Mouse (Mus musculus): Measurements from ENCODE around the gene Pln. TPM values are rescaled to one million over a fixed set of nuclear protein-coding genes. Genes with fewer than 3 reads are reported as not detected.

Pln gene
- polyA plus RNA-seq, 1 experiment from 2014 or later: 1,148 TPM

DNA sequence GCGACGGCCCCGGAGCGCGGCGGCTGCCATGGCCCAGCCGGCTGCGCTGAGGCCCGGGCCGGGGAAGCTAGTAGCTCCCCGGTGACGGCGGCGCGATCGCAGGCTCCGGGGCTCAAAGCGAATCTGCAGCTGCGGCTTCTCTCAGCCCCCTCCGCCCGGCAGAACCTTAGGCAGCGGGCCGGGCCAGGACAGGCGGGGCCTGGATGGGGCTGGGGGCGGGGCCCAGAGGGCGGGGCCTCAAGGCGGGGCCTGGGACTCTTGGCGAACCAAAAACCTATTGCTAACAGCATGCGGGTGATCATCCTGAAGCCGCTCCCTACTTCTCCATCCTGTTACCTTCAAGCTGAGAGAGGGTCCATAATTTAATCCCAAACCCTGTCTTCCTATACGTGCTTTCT lies 42.2 kb downstream of the Pln start, which contains the start of gene Cep85l:
Cep85l (minus strand) TSS at position 239 of the 398 bp plus-strand sequence.
- under 1% methylated on average over 30 of the region's 31 CpGs for WGBS

GRCm38 (mm10) chr10:53382696-53383365 lies 45.4 kb downstream of the Pln start:
- no peak overlapping the region for H3K4me3 ChIP-seq (ENCODE audit: control insufficient read depth in 1 of 2, insufficient read depth in 1 of 2, low read depth in 1 of 2, low read length in 2 of 2)
- WGBS: 73% methylated on average over 7 of the region's 7 CpGs
- no peaks in the 10 kb centered on the region for H3K9me3 ChIP-seq (ENCODE audit: control insufficient read depth, low read length)
- no peaks in the 10 kb centered on the region for H3K27me3 ChIP-seq (ENCODE audit: control insufficient read depth, insufficient read depth, low read length)
- ATAC-seq (ENCODE audit: insufficient number of reproducible peaks, insufficient read depth, low FRiP score, low read depth): no peak
- peaks cover 0 to 9% of the 10 kb centered on the region in 2 experiments; a peak in 2 of 4 replicates for H3K4me1 ChIP-seq (ENCODE audit: control insufficient read depth in 2 of 2, insufficient read depth in 2 of 2, low read length in 2 of 2)
- no peak overlapping the region for H3K9ac ChIP-seq (ENCODE audit: low read length)
- no peak overlapping the region for H3K4me2 ChIP-seq (ENCODE audit: low read length)
- no peak overlapping the region for H3K27ac ChIP-seq (replicated peaks in 1 of 2; ENCODE audit: control insufficient read depth in 1 of 2, insufficient read depth in 1 of 2, low read depth in 2 of 2, low read length in 2 of 2)
- H3K36me3 ChIP-seq (ENCODE audit: control insufficient read depth, insufficient read depth, low read length): no peaks in the 10 kb centered on the region

More for the DNA sequence above, 42.2 kb downstream of the Pln start, which contains the start of gene Cep85l:
- H3K4me1 ChIP-seq (ENCODE audit: control insufficient read depth in 2 of 2, insufficient read depth in 2 of 2, low read length in 2 of 2): peaks cover 0 to 23% of the 10 kb centered on the region in 2 experiments; a peak in 2 of 4 replicates
- H3K36me3 ChIP-seq (ENCODE audit: control insufficient read depth, insufficient read depth, low read length): 0 out of 2 replicates have a peak, but pooled peaks cover 2% of the 10 kb centered on the region
- peak; percentile 97 for ATAC-seq (ENCODE audit: insufficient number of reproducible peaks, insufficient read depth, low FRiP score, low read depth)
- no peaks in the 10 kb centered on the region for H3K27me3 ChIP-seq (ENCODE audit: control insufficient read depth, insufficient read depth, low read length)
- H3K9ac ChIP-seq (ENCODE audit: low read length): peak within 1 kb of the TSS; percentile 98
- peak within 1 kb of the TSS; percentile 93 to 98 for H3K4me3 ChIP-seq (ENCODE audit: control insufficient read depth in 1 of 2, insufficient read depth in 1 of 2, low read depth in 1 of 2, low read length in 2 of 2)
- no peaks in the 10 kb centered on the region for H3K9me3 ChIP-seq (ENCODE audit: control insufficient read depth, low read length)
- peak within 1 kb of the TSS; percentile 88 to 98 for H3K27ac ChIP-seq (replicated peaks in 1 of 2; ENCODE audit: control insufficient read depth in 1 of 2, insufficient read depth in 1 of 2, low read depth in 2 of 2, low read length in 2 of 2)
- peak within 1 kb of the TSS; percentile 83 for H3K4me2 ChIP-seq (ENCODE audit: low read length)

DNA sequence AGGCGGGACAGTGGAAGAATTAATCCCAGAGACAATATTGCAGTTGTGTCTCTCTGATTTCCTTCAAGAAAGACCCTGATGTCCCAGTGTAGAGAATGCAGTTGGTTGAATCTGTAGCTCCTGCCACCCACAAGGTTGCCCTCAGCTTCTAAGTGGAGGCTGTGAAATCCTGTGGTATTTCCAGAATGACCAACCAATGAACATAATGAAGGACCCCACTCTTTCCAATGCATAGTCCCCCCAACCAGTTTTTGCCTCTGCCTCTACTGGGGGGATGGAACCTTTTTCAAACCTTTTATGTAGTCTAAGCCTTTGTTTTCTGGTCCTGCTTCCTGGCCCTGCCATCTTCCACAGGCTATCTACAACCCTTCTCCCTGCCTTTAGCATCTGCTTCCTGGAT lies 47.4 kb downstream of the Pln start:
- no peaks in the 10 kb centered on the region for H3K36me3 ChIP-seq (ENCODE audit: control insufficient read depth, insufficient read depth, low read length)
- 96% methylated on average over 1 of the region's 1 CpGs for WGBS
- no peak for ATAC-seq (ENCODE audit: insufficient number of reproducible peaks, insufficient read depth, low FRiP score, low read depth)
- no peak overlapping the region for H3K4me3 ChIP-seq (ENCODE audit: control insufficient read depth in 1 of 2, insufficient read depth in 1 of 2, low read depth in 1 of 2, low read length in 2 of 2)
- H3K9ac ChIP-seq (ENCODE audit: low read length): no peak overlapping the region
- H3K4me1 ChIP-seq (ENCODE audit: control insufficient read depth in 2 of 2, insufficient read depth in 2 of 2, low read length in 2 of 2): peaks cover 3 to 4% of the 10 kb centered on the region in 2 experiments; a peak in 3 of 4 replicates
- no peak overlapping the region for H3K27ac ChIP-seq (replicated peaks in 1 of 2; ENCODE audit: control insufficient read depth in 1 of 2, insufficient read depth in 1 of 2, low read depth in 2 of 2, low read length in 2 of 2)
- no peaks in the 10 kb centered on the region for H3K27me3 ChIP-seq (ENCODE audit: control insufficient read depth, insufficient read depth, low read length)
- no peak overlapping the region for H3K4me2 ChIP-seq (ENCODE audit: low read length)
- H3K9me3 ChIP-seq (ENCODE audit: control insufficient read depth, low read length): no peaks in the 10 kb centered on the region

GRCm38 (mm10) chr10:53385438-53385837 lies 48.0 kb downstream of the Pln start:
- Histone ChIP-seq H3K4me3 (ENCODE audit: control insufficient read depth in 1 of 2, insufficient read depth in 1 of 2, low read depth in 1 of 2, low read length in 2 of 2) (no peak overlapping the region), H3K36me3 (ENCODE audit: control insufficient read depth, insufficient read depth, low read length) (no peaks in the 10 kb centered on the region), H3K4me1 (ENCODE audit: control insufficient read depth in 2 of 2, insufficient read depth in 2 of 2, low read length in 2 of 2) (peaks cover 0 to 3% of the 10 kb centered on the region in 2 experiments; a peak in 1 of 4 replicates), H3K27ac (replicated peaks in 1 of 2; ENCODE audit: control insufficient read depth in 1 of 2, insufficient read depth in 1 of 2, low read depth in 2 of 2, low read length in 2 of 2) (no peak overlapping the region), H3K4me2 (ENCODE audit: low read length) (no peak overlapping the region), H3K9me3 (ENCODE audit: control insufficient read depth, low read length) (no peaks in the 10 kb centered on the region), H3K9ac (ENCODE audit: low read length) (no peak overlapping the region), H3K27me3 (ENCODE audit: control insufficient read depth, insufficient read depth, low read length) (no peaks in the 10 kb centered on the region)
- no peak for ATAC-seq (ENCODE audit: insufficient number of reproducible peaks, insufficient read depth, low FRiP score, low read depth)
- WGBS: 82% methylated on average over 5 of the region's 5 CpGs

DNA sequence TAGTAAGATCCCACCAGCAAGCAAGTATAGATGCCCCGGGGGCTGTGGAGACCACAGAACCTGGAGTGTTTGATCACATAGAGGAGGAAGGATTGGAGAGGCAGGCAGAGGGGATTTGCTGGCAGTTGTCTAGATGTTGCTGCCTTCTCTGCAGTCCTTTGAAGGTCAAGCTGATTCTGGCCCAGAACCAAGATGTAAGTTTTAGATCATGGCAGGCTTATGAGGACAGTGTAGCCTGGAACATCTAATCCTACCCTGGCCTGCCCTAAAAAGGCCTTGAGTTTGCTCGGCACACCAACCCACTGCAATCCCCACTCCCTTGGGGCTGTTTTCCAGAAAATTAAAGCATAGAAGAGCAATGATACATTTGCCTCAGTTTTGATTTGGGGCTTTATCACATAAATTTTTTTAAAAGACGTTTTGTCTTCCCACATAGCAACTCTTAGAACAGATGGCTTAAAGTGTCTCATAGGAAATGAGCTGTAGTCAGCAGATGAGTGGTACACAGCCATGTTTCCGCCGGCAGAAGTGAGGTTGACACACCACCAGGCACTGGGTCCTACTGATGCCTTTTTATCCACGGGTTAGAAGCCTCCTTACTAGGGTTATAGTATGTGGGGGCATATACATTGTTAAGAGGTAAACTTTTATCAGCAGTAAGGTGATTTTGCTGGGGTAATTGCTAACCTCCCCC lies 50.9 kb downstream of the Pln start:
- no peak for ATAC-seq (ENCODE audit: insufficient number of reproducible peaks, insufficient read depth, low FRiP score, low read depth)
- Histone ChIP-seq H3K27me3 (ENCODE audit: control insufficient read depth, insufficient read depth, low read length) (no peaks in the 10 kb centered on the region), H3K4me3 (ENCODE audit: control insufficient read depth in 1 of 2, insufficient read depth in 1 of 2, low read depth in 1 of 2, low read length in 2 of 2) (no peak overlapping the region), H3K4me2 (ENCODE audit: low read length) (no peak overlapping the region), H3K27ac (replicated peaks in 1 of 2; ENCODE audit: control insufficient read depth in 1 of 2, insufficient read depth in 1 of 2, low read depth in 2 of 2, low read length in 2 of 2) (no peak overlapping the region), H3K4me1 (ENCODE audit: control insufficient read depth in 2 of 2, insufficient read depth in 2 of 2, low read length in 2 of 2) (peaks cover 0 to 3% of the 10 kb centered on the region in 2 experiments; a peak in 1 of 4 replicates), H3K9ac (ENCODE audit: low read length) (no peak overlapping the region), H3K9me3 (ENCODE audit: control insufficient read depth, low read length) (no peaks in the 10 kb centered on the region), H3K36me3 (ENCODE audit: control insufficient read depth, insufficient read depth, low read length) (no peaks in the 10 kb centered on the region)
- 63% methylated on average over 6 of the region's 6 CpGs for WGBS

DNA sequence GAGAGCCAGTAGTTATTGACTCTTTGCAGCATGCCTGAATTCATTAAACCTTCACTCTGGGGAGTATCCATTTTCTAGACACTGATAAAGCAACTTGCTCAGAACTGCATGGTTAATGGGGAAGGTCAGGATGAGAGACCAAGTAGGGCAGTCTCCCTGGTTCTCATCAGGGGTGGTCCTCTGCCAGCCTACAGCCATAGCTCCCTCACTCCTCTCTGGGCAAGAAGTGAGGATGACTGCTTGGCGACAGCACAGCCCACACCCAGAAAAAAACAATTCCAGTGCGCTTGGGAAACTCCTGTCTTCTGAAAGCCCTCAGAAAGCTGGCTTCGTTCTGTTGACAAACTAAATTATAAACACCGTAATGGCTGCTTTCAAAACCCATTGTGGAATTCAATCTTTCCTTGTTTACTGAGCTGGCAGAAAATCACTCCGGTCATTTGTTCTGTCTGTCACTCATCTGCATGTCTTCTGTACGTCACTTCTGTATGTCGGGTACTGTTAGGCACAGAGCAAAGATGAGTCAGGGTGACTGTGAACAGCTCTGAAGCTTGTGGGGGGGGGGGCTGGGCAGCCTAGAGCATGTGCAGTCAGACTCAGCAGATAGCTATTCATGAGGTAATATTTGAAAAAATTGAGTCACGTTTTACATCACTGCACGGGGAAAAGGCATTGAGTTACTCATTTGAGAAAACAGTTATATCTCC lies 57.6 kb downstream of the Pln start:
- H3K36me3 ChIP-seq (ENCODE audit: control insufficient read depth, insufficient read depth, low read length): no peaks in the 10 kb centered on the region
- 63% methylated on average over 9 of the region's 9 CpGs for WGBS
- no peak overlapping the region for H3K4me2 ChIP-seq (ENCODE audit: low read length)
- no peaks in the 10 kb centered on the region for H3K27me3 ChIP-seq (ENCODE audit: control insufficient read depth, insufficient read depth, low read length)
- H3K9ac ChIP-seq (ENCODE audit: low read length): no peak overlapping the region
- H3K9me3 ChIP-seq (ENCODE audit: control insufficient read depth, low read length): no peaks in the 10 kb centered on the region
- H3K4me1 ChIP-seq (ENCODE audit: control insufficient read depth in 2 of 2, insufficient read depth in 2 of 2, low read length in 2 of 2): peaks cover 4 to 11% of the 10 kb centered on the region in 2 experiments; a peak in 2 of 4 replicates
- H3K27ac ChIP-seq (replicated peaks in 1 of 2; ENCODE audit: control insufficient read depth in 1 of 2, insufficient read depth in 1 of 2, low read depth in 2 of 2, low read length in 2 of 2): no peak overlapping the region
- no peak overlapping the region for H3K4me3 ChIP-seq (ENCODE audit: control insufficient read depth in 1 of 2, insufficient read depth in 1 of 2, low read depth in 1 of 2, low read length in 2 of 2)
- no peak for ATAC-seq (ENCODE audit: insufficient number of reproducible peaks, insufficient read depth, low FRiP score, low read depth)
